Mouse (Mus musculus) spleen, adult 12 weeks (tissue): ENCODE results near the gene Rpl7l1.

ENCODE experiments used
- DNase-seq: peaks from one replicate; pipeline ENCODE4 v3.0.0; 2022; ENCODE audit warnings: low spot score

Gene Rpl7l1

DNA sequence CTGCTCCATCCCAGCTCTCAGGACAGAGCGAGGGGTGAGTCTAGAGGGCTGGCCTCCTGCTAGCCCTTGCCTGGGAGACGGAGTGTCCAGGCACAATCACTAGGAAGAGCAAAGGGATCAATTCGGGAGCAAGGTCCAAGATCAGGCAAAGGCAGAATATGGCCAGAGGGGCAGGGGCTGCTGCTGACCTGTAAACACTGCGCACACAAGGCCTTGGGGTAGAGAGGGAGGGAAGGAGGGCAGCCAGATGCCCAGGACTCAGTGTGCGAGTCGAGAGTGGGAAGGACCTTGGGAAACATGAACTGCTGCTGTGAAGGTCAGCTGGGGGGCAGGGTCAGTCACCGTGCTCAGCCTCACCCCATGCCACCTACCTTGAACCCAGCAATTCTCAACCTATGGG is 47.2 kb downstream of the Rpl7l1 start:
- no peak for DNase-seq

DNA sequence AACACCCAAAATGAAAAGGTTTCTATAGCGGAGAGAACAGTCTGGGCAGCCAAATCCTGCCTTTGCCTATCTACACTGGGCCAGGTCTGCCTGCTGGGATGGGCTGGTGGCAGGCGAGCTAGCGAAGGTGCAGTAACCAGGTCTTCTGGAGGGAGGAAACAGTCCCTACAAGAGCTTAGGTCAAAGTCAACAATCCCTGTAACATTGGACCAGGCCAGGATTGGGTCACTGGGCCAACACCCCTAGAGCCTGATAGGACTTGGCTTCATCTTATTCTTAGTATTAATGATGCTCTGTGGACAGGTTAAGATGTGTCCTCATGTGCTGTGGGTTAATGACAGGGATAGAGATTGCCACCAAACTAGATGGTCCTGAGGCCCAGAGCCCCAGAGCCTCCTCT is 48.4 kb downstream of the Rpl7l1 start:
- DNase-seq = no peak

DNA sequence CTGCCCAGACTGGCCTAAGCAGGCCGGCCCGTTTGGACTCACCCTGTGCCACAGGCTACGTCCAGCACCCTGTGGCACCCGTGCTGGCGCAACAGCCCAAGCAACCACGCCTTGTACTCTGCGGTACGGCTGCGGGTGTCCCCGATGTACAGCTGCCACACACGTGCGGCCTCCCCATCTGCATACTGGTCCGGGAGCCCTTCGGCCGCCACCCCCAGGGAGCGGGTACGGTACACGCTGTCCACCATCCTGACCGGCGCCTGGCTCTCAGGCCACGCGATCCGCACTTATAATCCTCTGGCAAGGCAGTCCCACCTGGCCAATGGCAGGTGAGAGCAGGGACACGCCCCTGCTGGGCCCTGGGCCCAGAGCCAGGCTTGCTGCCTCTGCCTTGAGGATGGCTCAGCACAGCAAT is 53.6 kb downstream of the Rpl7l1 start, which contains the start of gene Gnmt:
Gene Gnmt (minus strand): TSS at position 265 of the 415 bp plus-strand sequence.
- no peak for DNase-seq

- no peak for DNase-seq
These were observed 54.0 kb downstream of the Rpl7l1 start for GRCm38 (mm10) chr17:46728496-46728895.

- no peak for DNase-seq
These were observed 54.5 kb downstream of the Rpl7l1 start for GRCm38 (mm10) chr17:46728021-46728420.

DNA sequence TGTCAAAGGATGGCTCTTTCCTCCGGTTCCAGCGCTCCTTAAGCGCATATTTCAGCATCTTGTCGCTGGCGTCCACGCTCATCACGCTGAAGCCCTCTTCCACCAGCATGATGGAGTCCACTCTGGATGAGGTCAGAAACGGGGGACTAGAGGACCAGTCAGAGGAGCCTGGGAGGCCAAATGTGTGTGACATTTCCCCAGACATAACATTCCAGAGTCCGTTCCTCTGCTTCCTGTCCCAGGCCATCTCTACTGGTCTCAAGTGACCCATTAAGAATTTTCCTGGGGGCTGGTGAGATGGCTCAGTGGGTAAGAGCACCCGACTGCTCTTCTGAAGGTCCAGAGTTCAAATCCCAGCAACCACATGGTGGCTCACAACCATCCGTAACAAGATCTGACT is 55.2 kb downstream of the Rpl7l1 start:
- DNase-seq = no peak

GRCm38 (mm10) chr17:46725731-46726645 is 56.5 kb downstream of the Rpl7l1 start:
- DNase-seq = no peak

DNA sequence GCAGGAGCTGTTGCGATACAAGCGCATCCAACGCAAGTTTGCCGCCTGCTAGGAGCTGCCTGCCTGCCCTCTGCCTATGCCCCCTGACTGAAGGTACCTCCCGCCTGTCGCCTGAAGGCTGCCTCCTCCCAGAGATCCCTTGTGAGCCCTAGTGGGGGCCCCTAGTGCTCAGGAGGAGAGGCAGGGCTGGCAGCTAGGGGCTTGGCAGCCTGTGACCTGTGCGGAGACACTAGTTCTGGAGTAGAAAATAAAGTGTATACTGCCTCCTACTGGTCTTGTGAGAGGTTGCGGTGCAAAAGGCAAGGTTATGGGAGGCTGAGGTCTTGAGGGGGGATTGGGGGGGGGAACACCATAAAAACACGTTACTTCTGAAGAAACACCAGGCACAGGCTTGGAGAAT is 57.2 kb downstream of the Rpl7l1 start:
- no peak for DNase-seq

DNA sequence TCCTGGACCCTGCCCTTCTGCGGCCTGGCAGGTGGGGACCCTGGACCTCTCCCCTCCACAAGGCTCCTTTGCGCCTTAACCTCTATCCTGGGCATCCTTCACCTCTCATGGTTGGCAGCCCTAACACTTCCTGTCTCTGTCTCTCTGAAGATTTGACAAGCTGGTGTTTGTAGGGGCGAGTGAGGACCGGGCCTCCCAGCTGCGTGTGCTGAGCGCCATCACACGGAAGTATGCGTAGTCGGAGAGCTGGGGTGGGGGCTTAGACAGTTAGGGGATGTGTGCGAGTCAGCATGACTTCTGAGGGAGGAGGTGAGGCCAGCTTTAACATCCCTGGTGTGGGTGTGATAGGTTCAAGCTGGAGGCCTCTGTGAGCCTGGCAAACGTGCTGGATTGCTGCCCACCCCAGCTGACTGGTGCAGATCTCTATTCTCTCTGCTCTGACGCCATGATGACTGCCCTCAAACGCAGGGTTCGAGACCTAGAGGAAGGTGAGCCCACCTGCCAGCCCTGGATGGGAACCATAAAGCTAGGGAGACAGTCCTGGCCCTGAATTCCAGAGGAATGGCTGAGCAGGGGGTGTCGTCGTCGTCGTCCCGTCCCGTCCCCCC is 57.9 kb downstream of the Rpl7l1 start:
- DNase-seq = no peak
